Mouse (Mus musculus): ENCODE results near the gene Ppp1r12b. TPM values are rescaled to one million over a fixed set of nuclear protein-coding genes. Genes with fewer than 3 reads are reported as not detected.
A peak's percentile ranks its signal among the peaks of the same experiment; 100 is the strongest.

Gene Ppp1r12b
- total and polyA plus RNA-seq, 2 experiments = 2.2 to 5.0 TPM

GRCm38 (mm10) chr1:134753751-134754630, 201.8 kb downstream of the Ppp1r12b start:
- DNase-seq (ENCODE audit: extremely low read depth, low read depth, low spot score) = no peak
- Histone ChIP-seq H3K79me2 (ENCODE audit: control insufficient read depth, insufficient read depth, low read length) (no peaks in the 10 kb centered on the region), H3K9ac (ENCODE audit: low read depth, low read length) (no peak overlapping the region), H3K4me1 (ENCODE audit: control insufficient read depth, insufficient read depth, low read length) (no peaks in the 10 kb centered on the region), H3K36me3 (ENCODE audit: control insufficient read depth, insufficient read depth, low read length) (no peaks in the 10 kb centered on the region), H3K27ac (replicated peaks; ENCODE audit: insufficient read depth, low read depth, low read length) (no peak overlapping the region), H3K4me3 (ENCODE audit: insufficient read depth, low read depth, low read length) (no peak overlapping the region), H3K27me3 (ENCODE audit: control insufficient read depth, insufficient read depth, low read length) (no peaks in the 10 kb centered on the region)
- 84% methylated on average over 13 of the region's 13 CpGs for WGBS
- TF ChIP-seq POLR2A (IDR thresholded peaks at IDR 0.05; ENCODE audit: extremely low read depth, insufficient read depth, low read length) = no peak
- no peak for TF ChIP-seq CTCF (IDR thresholded peaks at IDR 0.05; ENCODE audit: low read depth, low read length)

GRCm38 (mm10) chr1:134752447-134752846, 203.3 kb downstream of the Ppp1r12b start:
- no peak overlapping the region for H3K4me3 ChIP-seq (ENCODE audit: insufficient read depth, low read depth, low read length)
- no peaks in the 10 kb centered on the region for H3K36me3 ChIP-seq (ENCODE audit: control insufficient read depth, insufficient read depth, low read length)
- no peak overlapping the region for H3K27ac ChIP-seq (replicated peaks; ENCODE audit: insufficient read depth, low read depth, low read length)
- no peaks in the 10 kb centered on the region for H3K4me1 ChIP-seq (ENCODE audit: control insufficient read depth, insufficient read depth, low read length)
- DNase-seq (ENCODE audit: extremely low read depth, low read depth, low spot score) = no peak
- WGBS = 75% methylated on average over 5 of the region's 5 CpGs
- H3K9ac ChIP-seq (ENCODE audit: low read depth, low read length) = no peak overlapping the region
- TF ChIP-seq CTCF (IDR thresholded peaks at IDR 0.05; ENCODE audit: low read depth, low read length) (no peak), POLR2A (IDR thresholded peaks at IDR 0.05; ENCODE audit: extremely low read depth, insufficient read depth, low read length) (no peak)
- no peaks in the 10 kb centered on the region for H3K79me2 ChIP-seq (ENCODE audit: control insufficient read depth, insufficient read depth, low read length)
- H3K27me3 ChIP-seq (ENCODE audit: control insufficient read depth, insufficient read depth, low read length) = no peaks in the 10 kb centered on the region

GRCm38 (mm10) chr1:134749889-134750288, 205.9 kb downstream of the Ppp1r12b start:
- H3K27me3 ChIP-seq (ENCODE audit: control insufficient read depth, insufficient read depth, low read length) = no peaks in the 10 kb centered on the region
- TF ChIP-seq POLR2A (IDR thresholded peaks at IDR 0.05; ENCODE audit: extremely low read depth, insufficient read depth, low read length) (no peak), CTCF (IDR thresholded peaks at IDR 0.05; ENCODE audit: low read depth, low read length) (no peak)
- no peak for DNase-seq (ENCODE audit: extremely low read depth, low read depth, low spot score)

GRCm38 (mm10) chr1:134747236-134748174, 208.2 kb downstream of the Ppp1r12b start:
- no peak for TF ChIP-seq CTCF (IDR thresholded peaks at IDR 0.05; ENCODE audit: low read depth, low read length)
- no peak for TF ChIP-seq POLR2A (IDR thresholded peaks at IDR 0.05; ENCODE audit: extremely low read depth, insufficient read depth, low read length)
- Histone ChIP-seq H3K27me3 (ENCODE audit: control insufficient read depth, insufficient read depth, low read length) (no peaks in the 10 kb centered on the region), H3K79me2 (ENCODE audit: control insufficient read depth, insufficient read depth, low read length) (no peaks in the 10 kb centered on the region), H3K4me3 (ENCODE audit: insufficient read depth, low read depth, low read length) (no peak overlapping the region), H3K9ac (ENCODE audit: low read depth, low read length) (no peak overlapping the region), H3K27ac (replicated peaks; ENCODE audit: insufficient read depth, low read depth, low read length) (no peak overlapping the region), H3K36me3 (ENCODE audit: control insufficient read depth, insufficient read depth, low read length) (no peaks in the 10 kb centered on the region), H3K4me1 (ENCODE audit: control insufficient read depth, insufficient read depth, low read length) (no peaks in the 10 kb centered on the region)
- WGBS = 26% methylated on average over 23 of the region's 23 CpGs
- no peak for DNase-seq (ENCODE audit: extremely low read depth, low read depth, low spot score)

More at GRCm38 (mm10) chr1:134749889-134750288, 205.9 kb downstream of the Ppp1r12b start:
- no peak overlapping the region for H3K4me3 ChIP-seq (ENCODE audit: insufficient read depth, low read depth, low read length)
- WGBS = 78% methylated on average over 7 of the region's 7 CpGs
- H3K27ac ChIP-seq (replicated peaks; ENCODE audit: insufficient read depth, low read depth, low read length) = no peak overlapping the region
- no peak overlapping the region for H3K9ac ChIP-seq (ENCODE audit: low read depth, low read length)
- H3K36me3 ChIP-seq (ENCODE audit: control insufficient read depth, insufficient read depth, low read length) = no peaks in the 10 kb centered on the region
- H3K4me1 ChIP-seq (ENCODE audit: control insufficient read depth, insufficient read depth, low read length) = no peaks in the 10 kb centered on the region
- H3K79me2 ChIP-seq (ENCODE audit: control insufficient read depth, insufficient read depth, low read length) = no peaks in the 10 kb centered on the region

GRCm38 (mm10) chr1:134745648-134746047, 210.1 kb downstream of the Ppp1r12b start:
- Histone ChIP-seq H3K79me2 (ENCODE audit: control insufficient read depth, insufficient read depth, low read length) (no peaks in the 10 kb centered on the region), H3K36me3 (ENCODE audit: control insufficient read depth, insufficient read depth, low read length) (no peaks in the 10 kb centered on the region), H3K27ac (replicated peaks; ENCODE audit: insufficient read depth, low read depth, low read length) (no peak overlapping the region), H3K27me3 (ENCODE audit: control insufficient read depth, insufficient read depth, low read length) (no peaks in the 10 kb centered on the region), H3K4me3 (ENCODE audit: insufficient read depth, low read depth, low read length) (no peak overlapping the region), H3K4me1 (ENCODE audit: control insufficient read depth, insufficient read depth, low read length) (no peaks in the 10 kb centered on the region), H3K9ac (ENCODE audit: low read depth, low read length) (no peak overlapping the region)
- no peak for DNase-seq (ENCODE audit: extremely low read depth, low read depth, low spot score)
- 44% methylated on average over 6 of the region's 6 CpGs for WGBS
- TF ChIP-seq POLR2A (IDR thresholded peaks at IDR 0.05; ENCODE audit: extremely low read depth, insufficient read depth, low read length) (no peak), CTCF (IDR thresholded peaks at IDR 0.05; ENCODE audit: low read depth, low read length) (peak; percentile 69)

Data from liver, adult 2 months (tissue).